Mouse (Mus musculus) olfactory bulb, adult 2 months (tissue): ENCODE results near the gene Eya3.

Experiments used
- CTCF ChIP-seq: fragments of 200-500 bp; IDR thresholded peaks from 2 replicates; pipeline ENCODE4 v1.5.1; 2012; ENCODE audit warnings: low read depth, mild to moderate bottlenecking, low read length, moderate library complexity; ENCODE audit not compliant: insufficient read depth
- POLR2A ChIP-seq: fragments of 200-500 bp; IDR thresholded peaks from 2 replicates; pipeline ENCODE4 v1.6.1; 2012; ENCODE audit warnings: mild to moderate bottlenecking, low read depth, low read length, moderate library complexity; ENCODE audit not compliant: insufficient read depth

DNA sequence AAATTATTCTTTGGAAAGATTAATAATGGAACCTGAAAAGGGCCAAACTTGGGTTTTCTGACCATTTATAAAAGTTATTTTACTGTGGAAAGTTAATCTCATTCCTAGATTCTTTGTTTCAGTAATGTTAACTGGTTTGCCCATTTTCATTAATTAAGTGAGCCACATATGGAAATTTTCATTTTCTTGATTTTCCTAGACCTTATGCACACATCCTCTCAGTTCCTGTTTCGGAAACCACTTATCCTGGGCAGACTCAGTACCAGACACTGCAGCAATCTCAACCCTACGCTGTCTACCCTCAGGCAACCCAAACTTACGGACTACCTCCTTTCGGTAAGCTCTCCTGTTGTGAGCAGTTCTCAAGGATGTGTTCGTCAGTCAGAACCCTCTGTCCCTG, 33.9 kb downstream of the Eya3 start:
- TF ChIP-seq CTCF (no peak), POLR2A (no peak)
